Mouse (Mus musculus): Measurements from ENCODE around the gene Nudt8.
A peak's percentile ranks its signal among the peaks of the same experiment; 100 is the strongest.
"Not testable (repeated sequence)": the region's sequence is repeated elsewhere in the genome, so short reads cannot be mapped to it uniquely, and the experiment has no call there.

The Nudt8 gene

DNA sequence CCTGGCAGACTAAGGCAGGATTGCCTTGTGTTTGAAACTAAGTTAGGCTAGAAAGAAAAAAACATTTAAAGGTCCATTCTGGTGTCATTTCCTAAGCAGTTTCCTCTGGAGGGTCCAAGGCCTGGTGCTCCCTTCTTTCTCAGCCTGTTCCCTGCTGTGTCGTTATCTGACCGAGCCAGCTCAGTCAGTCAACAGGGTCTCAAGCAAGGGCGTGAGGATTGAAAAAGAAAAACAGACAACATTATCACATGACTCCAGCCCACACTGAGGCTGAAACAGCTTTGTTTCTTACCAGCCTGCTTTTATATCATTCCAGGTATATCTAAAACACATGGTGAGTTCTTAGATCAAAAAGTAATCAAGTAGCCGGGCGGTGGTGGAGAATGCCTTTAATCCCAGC, 15.3 kb downstream of the Nudt8 start:
- DNase-seq (ENCODE audit: low spot score): no peak

GRCm38 (mm10) chr19:4017921-4018587, 17.7 kb downstream of the Nudt8 start:
- DNase-seq (ENCODE audit: low spot score): no peak

- DNase-seq (ENCODE audit: low spot score): peak; percentile 72
Observed at GRCm38 (mm10) chr19:4018743-4019583, 18.6 kb downstream of the Nudt8 start.

DNA sequence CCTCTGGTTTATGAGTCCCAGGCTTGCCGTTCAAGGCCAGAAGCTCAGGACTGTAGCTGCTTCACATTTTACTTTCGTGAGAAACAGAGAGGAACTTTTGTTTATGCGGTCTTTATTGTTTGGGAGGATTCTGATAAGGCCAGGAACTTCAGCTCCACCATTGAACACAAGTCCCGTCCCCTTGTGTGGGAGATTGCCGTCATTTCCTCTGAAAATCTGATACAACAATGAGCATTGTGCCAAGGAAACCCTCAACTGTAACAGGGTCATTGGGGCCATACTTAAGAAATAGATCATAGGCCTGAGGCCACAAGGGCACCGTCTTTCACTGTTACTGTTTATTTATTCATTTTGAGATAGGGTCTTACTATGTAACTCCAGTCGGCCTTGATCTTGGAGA, 22.8 kb downstream of the Nudt8 start:
- DNase-seq (ENCODE audit: low spot score): no peak

GRCm38 (mm10) chr19:4027576-4027975, 27.2 kb downstream of the Nudt8 start:
- no peak for DNase-seq (ENCODE audit: low spot score)

DNA sequence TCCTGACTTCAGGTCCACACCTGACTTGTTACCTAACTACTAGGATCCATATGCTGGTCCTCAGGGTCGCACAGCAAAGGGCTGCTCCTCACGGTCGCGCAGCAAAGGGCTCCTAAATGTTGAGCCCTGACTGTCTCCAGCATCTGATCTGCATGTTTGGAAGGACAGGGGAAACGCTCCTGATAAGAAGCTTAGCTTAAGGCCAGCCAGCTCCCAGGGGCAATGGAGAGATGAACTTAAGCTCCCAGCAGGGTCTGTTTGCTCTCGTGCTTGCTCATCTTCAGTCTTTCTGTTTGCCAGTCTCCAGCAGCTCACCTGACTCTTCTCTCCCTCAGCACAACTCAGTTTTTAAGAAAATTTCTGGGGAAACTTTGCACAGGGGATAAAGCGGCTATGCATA, 32.3 kb downstream of the Nudt8 start:
- DNase-seq (ENCODE audit: low spot score): no peak

DNA sequence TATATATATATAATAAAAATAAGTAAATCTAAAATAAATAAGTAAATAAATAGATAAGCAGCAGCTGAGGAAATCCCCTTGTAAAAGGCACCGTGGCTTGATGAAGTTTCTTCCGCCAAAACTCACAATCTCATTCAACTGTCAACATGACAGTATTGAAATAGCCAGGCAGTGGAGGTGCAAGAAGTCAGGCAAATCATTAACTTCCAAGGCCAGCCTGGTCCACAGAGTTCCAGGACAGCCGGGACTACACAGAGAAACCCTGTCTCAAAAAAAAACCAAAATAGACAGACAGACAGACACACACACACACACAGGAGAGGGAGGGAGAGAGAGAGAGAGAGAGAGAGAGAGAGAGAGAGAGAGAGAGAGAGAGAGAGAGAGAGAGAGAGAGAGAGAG, 32.9 kb downstream of the Nudt8 start:
- DNase-seq (ENCODE audit: low spot score): no peak

- no peak for DNase-seq (ENCODE audit: low spot score)
Observed at GRCm38 (mm10) chr19:4033742-4034141, 33.4 kb downstream of the Nudt8 start.

- no peak for DNase-seq (ENCODE audit: low spot score)
Observed at GRCm38 (mm10) chr19:4036327-4037045, 36.1 kb downstream of the Nudt8 start.

DNA sequence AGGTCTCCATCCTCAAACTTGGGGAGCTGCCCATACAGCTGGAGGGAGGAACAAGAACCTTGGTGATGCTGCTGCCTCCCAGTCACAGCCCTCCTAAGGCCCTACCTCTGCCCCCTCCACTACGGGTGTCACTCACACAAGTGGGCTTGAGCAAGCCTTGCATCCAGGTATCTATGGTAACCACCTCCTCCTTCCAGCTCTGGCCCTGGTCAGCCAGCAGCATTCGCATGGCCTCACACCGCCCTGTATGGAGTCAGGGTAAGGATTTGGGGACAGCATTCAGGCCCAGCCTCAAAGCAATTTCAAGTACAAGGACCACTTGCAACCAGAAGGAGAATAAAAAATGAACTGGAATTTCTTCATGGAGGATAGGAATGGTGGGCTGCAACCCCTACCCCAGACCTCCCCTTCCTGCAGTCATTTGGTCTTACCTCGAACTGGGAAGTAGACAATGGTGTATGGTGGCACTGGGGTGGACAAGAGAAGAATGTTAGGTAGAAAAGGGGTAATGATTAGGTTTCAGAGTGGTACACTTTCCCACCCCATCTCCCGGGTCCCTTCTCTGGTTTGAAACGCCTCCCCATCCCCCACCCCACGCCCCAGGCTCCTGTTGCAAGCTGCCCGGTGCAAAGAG, 36.9 kb downstream of the Nudt8 start:
- not testable (repeated sequence) for DNase-seq (ENCODE audit: low spot score)

DNA sequence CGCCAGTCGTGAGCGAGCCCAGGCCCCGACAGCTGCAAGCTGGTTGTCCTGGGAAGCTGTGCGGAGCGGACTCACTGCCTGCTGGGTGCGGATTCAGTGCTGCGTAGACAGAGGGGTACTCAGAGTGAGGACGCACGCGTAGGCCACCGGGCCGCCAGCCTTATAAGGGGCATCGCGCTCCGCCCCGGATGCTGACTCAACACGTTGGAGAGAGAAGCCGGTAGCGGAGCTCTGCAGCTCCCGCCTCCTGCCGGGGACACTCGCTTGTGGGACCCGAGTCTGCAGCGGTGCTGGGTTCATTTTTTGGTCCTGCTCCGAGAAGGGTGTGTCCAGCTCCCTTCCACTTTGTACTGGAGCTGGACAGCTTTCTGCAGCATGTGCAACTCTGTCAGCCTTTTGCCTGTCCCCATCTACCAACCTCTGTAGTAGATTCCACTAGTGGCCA, 37.4 kb downstream of the Nudt8 start, which contains the start of gene Gstp1:
Gstp1 (minus strand) TSS at position 198 of the 445 bp plus-strand sequence.
- DNase-seq (ENCODE audit: low spot score): peak; percentile 87

DNA sequence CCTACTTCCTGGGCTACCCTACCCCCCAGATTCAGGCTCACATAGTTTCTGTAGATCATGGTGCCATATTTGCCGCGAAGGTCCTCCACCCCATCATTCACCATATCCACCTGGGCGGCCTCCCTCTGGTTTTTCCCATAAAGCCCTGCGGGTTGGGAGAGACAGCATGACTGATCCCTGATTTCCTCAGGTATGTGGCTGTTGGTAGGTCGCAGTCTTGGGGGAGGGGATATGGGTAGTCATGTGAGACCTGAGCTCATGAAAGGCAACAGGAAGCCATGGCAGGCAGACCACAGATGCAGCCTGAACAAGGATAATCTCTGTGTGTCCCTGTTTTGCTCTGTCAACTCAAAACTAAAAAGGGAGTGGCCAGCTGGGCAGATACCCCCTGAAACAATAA, 40.6 kb downstream of the Nudt8 start:
- not testable (repeated sequence) for DNase-seq (ENCODE audit: low spot score)

DNA sequence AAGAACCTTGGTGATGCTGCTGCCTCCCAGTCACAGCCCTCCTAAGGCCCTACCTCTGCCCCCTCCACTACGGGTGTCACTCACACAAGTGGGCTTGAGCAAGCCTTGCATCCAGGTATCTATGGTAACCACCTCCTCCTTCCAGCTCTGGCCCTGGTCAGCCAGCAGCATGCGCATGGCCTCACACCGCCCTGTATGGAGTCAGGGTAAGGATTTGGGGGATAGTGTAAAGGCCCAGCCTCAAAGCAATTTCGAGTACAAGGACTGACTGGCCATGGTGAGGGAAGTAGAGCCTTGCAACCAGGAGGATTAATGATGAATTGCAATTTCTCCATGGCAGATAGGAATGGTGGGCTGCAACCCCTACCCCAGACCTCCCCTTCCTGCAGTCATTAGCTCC, 41.1 kb downstream of the Nudt8 start:
- not testable (repeated sequence) for DNase-seq (ENCODE audit: low spot score)

DNA sequence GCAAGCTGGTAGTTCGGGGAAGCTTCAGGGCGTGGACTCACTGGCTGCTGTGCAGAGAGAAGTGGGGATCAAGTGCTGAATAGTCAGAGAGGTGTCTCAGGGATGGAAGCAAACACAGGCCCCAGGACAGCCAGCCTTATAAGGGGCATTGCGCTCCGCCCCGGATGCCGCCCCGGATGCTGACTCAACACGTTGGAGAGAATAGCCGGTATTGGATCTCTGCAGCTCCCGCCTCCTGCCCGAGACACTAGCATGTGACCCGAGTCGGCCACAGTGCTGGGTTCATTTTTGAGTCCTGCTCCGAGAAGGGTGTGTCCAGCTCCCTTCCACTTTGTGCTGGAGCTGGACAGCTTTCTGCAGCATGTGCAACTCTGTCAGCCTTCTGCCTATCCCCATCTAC, 41.7 kb downstream of the Nudt8 start:
- DNase-seq (ENCODE audit: low spot score): no peak

DNA sequence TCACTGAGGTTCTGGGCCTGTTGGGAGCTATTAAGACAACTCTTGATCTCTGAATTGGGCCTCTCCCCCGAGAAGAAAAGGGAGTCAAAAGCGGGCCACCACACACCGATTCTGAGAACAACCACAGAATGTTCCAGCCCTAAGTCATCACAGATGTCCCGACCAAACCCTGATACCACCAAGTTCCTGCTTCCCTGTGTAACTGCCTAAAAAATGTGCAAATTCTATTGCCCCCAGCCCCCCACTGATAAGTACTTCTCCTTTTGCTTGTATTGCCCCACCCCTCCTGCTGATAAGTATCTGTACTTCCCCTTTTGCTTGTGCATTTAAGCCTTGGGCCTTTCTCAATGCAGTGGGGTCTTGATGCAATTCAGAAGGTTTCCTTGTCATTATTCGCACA, 43.7 kb downstream of the Nudt8 start:
- DNase-seq (ENCODE audit: low spot score): not testable (repeated sequence)

DNA sequence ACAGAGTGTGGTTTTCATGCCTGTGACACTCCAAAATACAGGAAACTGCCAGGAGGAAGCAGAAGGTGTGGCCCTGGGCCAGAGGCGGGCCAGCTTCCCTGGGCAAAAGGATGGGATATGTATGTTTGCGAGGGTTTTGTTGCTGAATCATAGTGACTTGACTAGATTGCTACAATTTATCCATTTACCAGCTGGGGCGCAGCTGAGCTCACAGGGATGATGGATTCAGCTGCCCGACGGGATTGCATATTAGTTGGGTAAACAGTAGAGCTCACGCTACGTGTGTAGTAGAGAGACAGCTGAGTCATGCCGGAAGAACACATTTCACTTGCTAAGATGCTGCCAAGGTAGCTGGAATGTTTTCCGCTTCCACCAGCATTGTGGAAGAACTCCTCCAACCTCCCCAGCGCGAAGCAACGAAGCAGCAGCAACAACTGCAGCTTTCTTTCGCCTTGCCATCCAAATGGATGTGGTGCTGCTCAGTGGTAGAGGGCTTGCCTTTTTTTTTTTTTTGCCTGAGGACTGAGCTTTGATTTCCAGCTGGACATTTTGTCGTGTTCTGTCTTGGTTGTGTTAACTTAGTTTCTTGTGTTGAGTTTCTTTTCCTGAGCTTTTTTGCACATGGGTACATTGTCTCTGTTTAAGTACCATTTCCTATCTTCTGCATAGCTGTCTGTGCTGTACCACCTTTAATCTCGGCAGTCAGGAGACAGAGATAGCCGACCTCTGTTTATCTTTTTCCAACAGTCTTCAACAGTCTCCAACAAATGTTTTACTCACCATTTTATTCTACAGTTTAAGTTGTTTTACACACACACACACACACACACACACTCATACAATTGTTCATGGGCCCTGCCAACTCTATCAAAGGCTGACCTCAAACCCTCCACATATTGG, 45.8 kb downstream of the Nudt8 start, which contains the start of gene Gstp2:
Gstp2 (minus strand) TSS at position 58 of the 900 bp plus-strand sequence.
- peak; percentile 79 for DNase-seq (ENCODE audit: low spot score)

- DNase-seq (ENCODE audit: low spot score): no peak
Observed at GRCm38 (mm10) chr19:4046866-4047254, 46.5 kb downstream of the Nudt8 start.

DNA sequence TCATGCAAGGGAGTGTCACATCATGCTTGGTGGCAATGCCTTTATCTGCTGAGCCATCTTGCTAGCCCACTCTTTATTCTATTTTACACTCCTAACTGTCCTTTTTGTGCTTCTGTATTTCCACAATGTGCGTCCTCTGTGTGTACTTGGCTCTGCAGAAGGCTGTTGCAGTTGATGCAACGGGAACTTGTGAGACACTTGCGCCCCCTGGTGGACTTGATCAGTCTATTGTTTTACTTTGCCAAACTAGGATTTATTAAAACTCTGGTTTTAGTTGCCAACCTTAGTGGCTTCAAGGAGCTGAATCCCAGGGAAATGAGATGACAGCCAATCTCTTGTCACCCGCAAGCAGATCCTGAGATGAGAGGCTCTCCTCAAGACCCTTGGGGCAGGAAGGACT, 47.5 kb downstream of the Nudt8 start:
- no peak for DNase-seq (ENCODE audit: low spot score)

DNA sequence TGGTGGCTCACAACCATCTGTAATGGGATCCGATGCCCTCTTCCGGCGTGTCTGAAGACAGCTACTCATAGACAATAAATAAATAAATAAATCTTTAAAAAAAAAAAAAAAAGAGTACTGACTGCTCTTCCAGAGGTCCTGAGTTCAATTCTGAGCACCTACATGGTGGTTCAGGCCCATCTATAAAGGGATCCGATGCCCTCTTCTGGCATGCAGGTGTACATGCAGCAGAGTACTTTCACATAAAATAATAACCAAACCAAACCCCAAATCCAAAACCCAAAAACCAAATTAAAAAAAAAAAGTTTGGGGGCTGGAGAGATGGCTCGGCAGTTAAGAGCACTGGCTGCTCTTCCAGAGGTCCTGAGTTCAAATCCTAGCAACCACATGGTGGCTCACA, 48.7 kb downstream of the Nudt8 start:
- DNase-seq (ENCODE audit: low spot score): not testable (repeated sequence)

- no peak for DNase-seq (ENCODE audit: low spot score)
Observed at GRCm38 (mm10) chr19:4051016-4051415, 50.6 kb downstream of the Nudt8 start.
